Comparison of ENCODE assay signal across 12 mouse cellular contexts in the genomic region with DNA sequence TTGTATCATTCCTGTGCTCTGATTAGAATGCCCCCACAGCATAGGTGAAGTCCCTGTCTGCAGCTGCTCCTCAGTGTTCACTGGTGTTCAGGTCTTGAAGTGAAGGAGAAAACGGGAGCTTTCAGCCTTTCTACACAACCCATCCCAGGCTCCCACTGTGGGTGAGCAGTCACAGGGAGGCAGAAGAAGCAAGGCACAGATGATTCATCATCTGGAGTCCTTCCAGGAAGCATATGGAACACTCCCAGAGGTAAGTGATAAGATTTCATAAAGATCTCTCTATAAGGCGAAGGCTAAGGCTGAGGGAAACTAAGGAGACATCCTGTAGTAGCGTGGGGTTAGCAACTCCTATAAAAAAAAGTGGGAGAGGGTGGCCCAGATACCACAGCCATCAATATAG.
DNase-seq lines count a peak whose midpoint lies in the region.
"Had no signal": no experiment of that assay in that cellular context is flagged by ENCODE, and none has a peak within 500 bp of the region (broad histone marks: within the 10 kb centered on the region; RNA-seq: fewer than 3 reads in every experiment).

No protein-coding gene starts in this region.

- DNase-seq in cerebellum, adult 8-10 months: peak; percentile 14
- DNase-seq in cerebellum, adult 11 months: no peak
- DNase-seq in right cerebral cortex, adult 18-20 months: peak; percentile 53
- DNase-seq in right cerebral cortex, postnatal 10 days (ENCODE audit: low spot score in 2 of 2): no peak
- peak; percentile 5 to 14 for DNase-seq in cerebellum, postnatal 36 days
- DNase-seq in gastrocnemius, adult 18-20 months (ENCODE audit: low spot score): no peak
- no peak for DNase-seq in gastrocnemius, postnatal 14 days
- DNase-seq: gastrocnemius, postnatal 36 days; liver, embryonic 13.5 days; lung, postnatal 36 days; spleen, adult 18-20 months; thymus, postnatal 36 days had no signal

- intact Hi-C loops in gastrocnemius, postnatal 14 days (cut with DNase I; ENCODE audit: low total_unique reads): no loop called here

Comparison
In these comparisons a context has a peak if more than half of its experiments do, and no peak if none do; other contexts are left out.
1. DNase-seq: peak in cerebellum, adult 8-10 months (single experiment), right cerebral cortex, adult 18-20 months (single experiment) and cerebellum, postnatal 36 days (2 of 2); none in cerebellum, adult 11 months (single experiment), right cerebral cortex, postnatal 10 days (0 of 2), gastrocnemius, adult 18-20 months (single experiment) and gastrocnemius, postnatal 14 days (single experiment).